Mouse (Mus musculus): ENCODE measurements around the gene Stmn1. TPM values are rescaled to one million over a fixed set of nuclear protein-coding genes. Genes with fewer than 3 reads are reported as not detected.
A peak's percentile ranks its signal among the peaks of the same experiment; 100 is the strongest.

Gene Stmn1
- polyA plus RNA-seq, 1 experiment = 44.5 TPM

DNA sequence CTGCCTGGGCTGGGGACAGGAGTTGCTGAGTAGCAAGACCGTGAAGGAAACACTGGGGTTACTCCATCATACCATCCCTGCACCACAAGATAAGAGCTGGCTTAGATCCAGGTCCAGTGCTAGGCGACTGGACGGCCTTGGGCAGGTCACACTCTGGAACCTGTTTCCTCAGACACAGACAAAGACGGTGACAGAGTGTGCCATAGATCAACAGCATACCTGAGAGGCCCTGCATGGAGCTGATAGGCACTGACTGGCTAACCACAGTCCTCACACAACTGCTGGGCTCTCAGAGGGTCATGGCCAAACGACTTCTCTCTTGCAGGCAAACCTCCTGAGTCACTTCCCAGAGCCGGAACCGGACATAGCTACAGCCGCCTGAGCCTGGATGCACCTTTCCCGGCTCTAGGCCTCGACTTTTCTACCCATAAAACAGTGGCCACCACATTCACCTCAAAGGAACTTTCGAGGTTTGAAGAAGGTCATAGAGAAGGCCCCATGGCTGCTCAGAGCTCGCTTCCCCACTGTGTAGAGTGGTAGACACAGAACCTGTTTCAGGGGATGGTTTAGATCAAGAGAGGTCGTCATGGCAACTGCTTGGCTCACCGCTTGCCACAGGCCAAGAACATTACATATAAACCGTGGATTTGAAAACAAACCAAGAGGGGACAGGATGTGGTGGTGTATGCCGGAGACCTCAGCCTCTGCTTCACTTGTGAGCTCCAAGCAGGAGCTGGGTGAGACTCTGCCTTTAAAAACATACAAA is 26.8 kb downstream of the Stmn1 start:
- peak; percentile 71 for TF ChIP-seq GATA1 (IDR thresholded peaks at IDR 0.05; ENCODE audit: low read length)

DNA sequence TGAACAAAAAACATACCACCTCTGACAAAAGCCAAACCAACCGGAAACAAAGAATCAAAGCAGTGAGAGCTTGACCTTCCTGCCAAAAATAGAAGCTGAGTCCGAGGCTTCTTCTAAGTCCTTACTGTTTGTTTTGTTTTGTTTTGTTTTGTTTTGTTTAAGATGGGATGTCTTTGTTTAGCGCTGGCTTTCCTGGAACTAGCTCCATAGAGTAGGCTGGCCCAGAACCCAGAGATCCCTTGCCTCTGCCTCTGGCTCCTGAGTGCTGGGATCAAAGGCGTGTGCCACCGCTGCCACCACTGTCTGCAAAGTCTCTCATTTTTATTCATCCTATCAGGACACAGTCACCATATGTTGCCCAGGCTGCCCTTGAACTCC is 27.4 kb downstream of the Stmn1 start:
- no peak for TF ChIP-seq GATA1 (IDR thresholded peaks at IDR 0.05; ENCODE audit: low read length)

DNA sequence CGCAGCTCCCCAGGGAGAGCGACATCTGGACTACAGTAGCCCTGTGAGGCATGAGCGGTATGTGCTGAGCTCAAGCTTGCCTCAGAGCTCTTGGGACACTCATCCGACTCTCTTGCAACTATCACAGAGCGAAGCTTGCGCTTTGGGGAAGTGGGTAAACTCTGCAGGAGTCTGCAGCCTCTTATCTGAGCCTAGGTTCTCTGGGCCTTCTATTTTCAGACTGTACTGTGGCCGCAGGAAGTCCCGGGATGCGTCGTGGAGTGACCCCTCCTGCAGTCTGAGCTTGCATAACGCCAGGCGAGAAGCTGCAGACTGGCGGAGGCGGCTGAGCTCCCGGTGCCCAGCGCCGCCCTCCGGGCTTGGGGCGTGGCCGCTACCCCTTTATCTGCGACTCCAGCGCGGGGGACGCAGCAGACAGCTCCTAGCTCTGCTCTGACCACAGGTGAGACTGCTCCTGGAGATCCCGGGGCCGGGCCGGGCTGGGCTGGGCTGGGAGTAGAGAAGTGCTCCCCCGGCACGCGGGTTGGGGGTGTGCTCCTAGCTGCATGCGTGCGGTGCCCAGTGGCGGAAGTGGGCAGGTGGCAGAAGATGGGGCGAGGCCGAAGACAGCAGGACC is 28.6 kb downstream of the Stmn1 start, which contains the start of gene Paqr7:
Paqr7 (plus strand) TSS at position 103 of the 616 bp plus-strand sequence.
- no peak for TF ChIP-seq GATA1 (IDR thresholded peaks at IDR 0.05; ENCODE audit: low read length)

DNA sequence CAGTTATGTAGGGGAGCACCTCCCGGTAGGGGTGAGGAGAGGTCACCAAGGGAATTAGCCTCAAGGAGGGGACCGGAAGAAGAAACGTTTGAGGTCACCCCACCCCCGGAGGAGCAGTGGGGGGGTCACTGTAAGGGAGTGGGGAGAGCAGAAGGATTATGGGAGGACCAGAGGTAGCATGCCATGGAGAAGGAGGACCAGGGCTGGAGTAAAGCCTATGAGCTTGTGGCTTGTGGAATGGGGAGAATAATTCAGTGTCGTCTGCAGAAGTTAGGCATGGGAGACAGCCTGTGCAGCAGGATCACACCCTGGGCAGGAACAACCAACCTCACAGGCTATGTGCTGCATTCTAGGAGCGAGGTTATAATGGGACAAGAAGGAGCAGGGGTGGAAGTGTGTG is 29.1 kb downstream of the Stmn1 start:
- TF ChIP-seq GATA1 (IDR thresholded peaks at IDR 0.05; ENCODE audit: low read length) = no peak

DNA sequence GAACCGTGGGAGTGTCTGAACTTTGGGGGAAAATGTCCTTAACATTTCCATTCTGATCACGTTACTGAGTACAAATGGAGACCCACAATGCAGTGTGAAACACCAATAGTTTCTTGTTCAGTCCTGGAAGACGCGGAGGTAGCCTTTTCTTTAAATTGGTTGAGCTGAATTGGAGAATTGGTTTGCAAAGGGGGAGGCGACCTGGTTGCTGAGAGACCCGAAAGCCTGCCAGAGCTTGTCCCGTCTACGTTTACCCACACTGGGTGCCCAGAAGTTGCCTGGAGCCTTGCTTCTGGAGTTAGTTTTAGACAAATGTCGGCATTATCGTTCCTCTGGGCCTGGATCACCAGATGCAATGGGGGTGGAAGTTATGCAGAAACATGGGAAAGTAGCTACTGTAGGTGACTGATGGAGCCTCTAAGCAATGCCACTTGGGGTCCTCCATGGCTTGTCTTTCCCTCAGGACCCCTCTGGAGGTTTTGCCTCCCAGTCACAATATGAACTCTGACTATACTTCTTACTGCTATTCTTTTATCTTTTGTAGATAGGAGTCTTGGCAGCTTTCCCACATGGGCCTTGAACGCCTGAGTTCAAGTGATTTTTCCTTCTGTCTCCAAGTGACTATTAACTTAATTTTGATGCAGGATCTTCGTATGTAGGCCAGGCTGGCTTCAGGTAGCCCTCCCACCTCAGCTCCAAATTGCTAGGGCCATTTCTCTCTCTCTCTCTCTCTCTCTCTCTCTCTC is 30.0 kb downstream of the Stmn1 start:
- TF ChIP-seq GATA1 (IDR thresholded peaks at IDR 0.05; ENCODE audit: low read length) = no peak

DNA sequence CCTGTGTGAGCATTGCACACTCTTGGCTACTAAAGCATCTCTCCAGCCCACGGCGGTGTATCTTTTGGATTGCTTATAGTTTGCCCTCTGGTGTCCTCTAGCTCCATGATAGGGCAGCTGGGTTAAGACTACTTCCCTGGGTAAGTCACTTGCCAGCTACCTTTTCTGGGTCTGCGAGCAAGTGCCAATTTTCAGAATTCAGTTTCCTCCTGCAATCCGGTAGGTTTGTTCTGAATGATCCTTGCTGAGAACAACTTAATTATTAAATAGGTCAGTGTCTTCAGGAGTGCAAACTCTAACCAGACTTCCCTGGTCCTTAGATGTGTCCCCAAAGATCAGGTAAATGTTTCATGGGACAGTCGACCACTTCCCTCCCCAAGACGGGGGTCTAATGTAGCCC is 33.0 kb downstream of the Stmn1 start:
- TF ChIP-seq GATA1 (IDR thresholded peaks at IDR 0.05; ENCODE audit: low read length) = no peak

DNA sequence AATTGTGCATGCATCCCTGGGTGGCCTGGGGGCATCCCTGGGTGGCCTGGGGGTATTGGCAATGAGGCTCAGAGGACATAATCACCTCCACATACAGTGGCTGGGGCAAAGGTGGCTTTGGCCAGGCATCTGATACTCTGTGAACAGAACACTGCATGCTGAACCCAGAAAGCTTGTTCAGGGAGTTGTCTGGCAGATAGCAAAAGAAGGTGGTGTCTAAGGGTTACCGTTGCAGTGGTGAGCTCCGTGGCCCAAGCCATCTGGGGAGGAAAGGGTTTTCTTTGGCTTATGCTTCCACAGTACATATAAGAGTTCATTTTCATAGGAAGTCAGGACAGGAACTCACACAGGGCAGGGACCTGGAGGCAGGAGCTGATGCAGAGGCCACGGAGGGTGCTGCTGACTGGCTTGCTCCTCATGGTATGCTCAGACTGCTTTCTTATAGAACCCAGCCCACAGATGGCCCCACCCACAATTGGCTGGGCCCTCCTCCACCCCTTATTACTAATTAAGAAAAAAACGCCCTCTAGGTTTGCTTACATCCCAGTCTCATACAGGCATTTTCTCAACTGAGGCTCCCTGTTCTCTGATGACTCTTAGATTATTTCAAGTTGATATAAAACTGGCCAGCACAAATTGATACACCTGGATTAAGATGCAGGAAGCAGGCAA is 35.7 kb downstream of the Stmn1 start:
- no peak for TF ChIP-seq GATA1 (IDR thresholded peaks at IDR 0.05; ENCODE audit: low read length)

DNA sequence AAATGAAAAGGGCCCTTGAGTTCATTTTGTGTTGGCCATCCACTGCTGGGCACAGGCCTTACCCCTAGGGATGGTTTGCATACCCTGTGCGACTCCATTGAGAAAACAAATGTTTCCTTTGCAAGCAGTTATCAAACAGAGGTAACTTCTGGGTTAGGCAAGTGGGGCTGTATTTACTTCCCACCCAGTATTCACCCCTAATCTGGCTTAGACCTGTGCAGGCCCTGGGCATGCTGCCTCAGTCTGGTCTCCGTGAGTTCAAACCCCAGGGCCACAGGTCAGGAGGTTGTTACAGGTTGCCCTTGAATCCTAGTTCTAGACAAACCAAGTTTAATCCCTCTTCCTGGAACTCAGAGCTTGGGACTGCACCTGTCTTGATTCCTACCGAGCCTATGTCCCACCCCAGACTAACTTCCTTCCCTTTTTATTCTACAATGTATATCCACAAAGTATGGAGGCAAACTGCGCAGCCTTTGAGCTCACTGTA is 37.2 kb downstream of the Stmn1 start:
- TF ChIP-seq GATA1 (IDR thresholded peaks at IDR 0.05; ENCODE audit: low read length) = no peak

DNA sequence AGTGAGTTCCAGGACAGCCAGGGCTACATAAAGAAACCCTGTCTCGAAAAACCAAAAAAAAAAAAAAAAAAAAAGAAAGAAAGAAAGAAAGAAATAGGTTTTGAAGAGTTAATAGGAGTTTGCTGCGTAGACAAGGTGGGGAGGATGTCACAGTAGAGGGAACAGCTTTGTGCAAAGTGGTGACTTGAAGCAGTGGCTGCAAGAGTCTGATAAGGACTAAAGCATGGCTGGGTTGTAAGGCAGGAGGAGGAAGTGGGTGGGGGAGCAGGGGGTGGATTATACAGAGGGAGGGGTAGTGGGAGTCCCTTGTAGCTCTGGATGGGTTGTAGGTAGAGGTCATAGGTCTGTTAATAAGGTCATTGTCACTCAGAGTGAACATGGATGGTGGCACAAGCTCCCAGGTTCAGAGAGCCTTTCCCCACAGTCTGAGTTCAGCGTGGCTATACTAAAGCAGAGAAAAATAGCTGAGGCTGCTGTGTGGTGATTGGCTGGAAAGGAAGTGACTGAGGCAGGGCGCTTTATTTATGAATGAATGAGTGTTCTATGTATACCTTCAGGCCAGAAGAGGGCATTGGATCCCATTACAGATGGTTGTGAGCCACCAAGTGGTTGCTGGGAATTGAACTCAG is 38.0 kb downstream of the Stmn1 start:
- TF ChIP-seq GATA1 (IDR thresholded peaks at IDR 0.05; ENCODE audit: low read length) = no peak

DNA sequence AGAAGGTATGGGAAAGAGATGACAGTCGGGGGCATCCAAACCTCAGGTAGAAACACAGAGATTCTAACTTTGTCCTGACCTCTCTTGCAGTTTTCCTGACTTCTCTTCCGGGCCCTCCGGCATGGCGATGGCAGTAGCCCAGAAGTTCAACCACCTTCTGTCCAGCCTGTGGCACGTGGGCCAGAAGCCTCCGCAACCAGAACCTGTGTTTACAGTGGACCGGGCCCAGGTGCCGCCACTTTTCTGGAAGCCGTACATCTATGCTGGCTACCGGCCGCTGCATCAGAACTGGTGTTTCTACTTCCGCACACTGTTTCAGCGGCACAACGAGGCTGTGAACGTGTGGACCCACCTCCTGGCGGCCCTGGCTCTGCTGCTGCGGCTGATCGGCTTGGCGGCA is 38.6 kb downstream of the Stmn1 start:
- no peak for TF ChIP-seq GATA1 (IDR thresholded peaks at IDR 0.05; ENCODE audit: low read length)

DNA sequence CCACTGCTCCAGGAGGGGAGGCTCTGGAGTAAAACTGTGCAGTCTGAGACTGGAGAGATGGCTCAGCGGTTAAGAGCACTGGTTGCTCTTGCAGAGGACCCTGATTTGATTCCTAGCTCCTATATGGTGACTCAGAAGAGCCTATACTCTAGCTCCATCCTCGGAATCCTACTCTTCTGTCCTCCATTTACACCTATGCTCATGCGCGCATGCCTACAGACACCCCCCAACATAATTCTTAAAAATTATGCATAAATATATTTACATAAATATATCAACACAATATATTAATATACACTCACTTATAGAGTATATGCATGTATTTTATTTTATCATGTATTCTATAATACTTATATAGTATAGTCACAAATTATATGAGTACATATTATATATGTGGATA is 42.3 kb downstream of the Stmn1 start:
- TF ChIP-seq GATA1 (IDR thresholded peaks at IDR 0.05; ENCODE audit: low read length) = no peak

DNA sequence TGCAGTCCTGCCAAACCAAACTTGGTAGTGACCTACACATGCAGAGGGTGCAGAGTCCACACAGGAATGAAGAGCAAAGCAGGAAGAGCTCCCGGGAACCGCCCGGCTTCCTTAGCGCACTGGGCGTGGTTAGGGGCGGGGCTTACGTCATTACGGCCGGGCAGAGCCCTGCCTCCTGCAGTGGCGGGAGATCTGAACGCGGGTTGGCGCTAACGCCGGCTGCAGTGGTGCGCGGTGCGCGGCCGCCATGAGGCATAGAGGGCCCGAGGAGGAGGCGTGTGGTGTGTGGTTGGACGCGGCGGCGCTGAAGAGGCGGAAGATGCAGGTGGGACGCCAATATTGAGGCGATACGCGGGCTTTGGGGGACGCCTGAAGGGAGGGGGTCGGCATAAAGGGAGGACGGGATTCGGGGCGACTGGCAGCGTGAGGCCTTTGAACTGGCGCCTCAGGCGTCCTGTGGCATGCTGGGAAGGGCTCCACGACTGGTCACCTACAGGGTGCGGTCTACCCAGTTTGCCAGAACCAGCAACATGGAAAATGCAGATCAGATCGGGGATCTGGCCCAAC is 42.8 kb downstream of the Stmn1 start, which contains the start of gene Aunip:
Aunip (plus strand) TSS at position 155 of the 567 bp plus-strand sequence.
- no peak for TF ChIP-seq GATA1 (IDR thresholded peaks at IDR 0.05; ENCODE audit: low read length)

DNA sequence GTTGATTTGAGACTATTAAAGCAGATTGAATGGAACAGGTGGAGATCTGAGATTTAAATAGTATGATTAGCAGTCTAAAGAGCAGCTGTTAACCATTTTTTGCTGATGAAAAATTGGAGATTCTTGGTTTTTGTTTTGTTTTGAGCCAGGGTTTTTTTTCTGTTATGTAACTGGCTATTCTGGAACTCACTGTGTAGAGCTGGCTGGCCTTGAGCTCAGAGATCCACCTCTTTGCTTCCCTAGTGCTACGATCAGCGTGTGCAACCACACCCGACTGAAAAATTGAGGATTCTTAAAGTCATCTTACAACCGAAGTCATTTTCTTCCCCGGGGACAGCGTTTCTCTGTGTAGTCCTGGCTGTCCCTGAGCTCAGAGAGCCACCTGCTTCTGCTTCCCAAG is 43.6 kb downstream of the Stmn1 start:
- TF ChIP-seq GATA1 (IDR thresholded peaks at IDR 0.05; ENCODE audit: low read length) = no peak

DNA sequence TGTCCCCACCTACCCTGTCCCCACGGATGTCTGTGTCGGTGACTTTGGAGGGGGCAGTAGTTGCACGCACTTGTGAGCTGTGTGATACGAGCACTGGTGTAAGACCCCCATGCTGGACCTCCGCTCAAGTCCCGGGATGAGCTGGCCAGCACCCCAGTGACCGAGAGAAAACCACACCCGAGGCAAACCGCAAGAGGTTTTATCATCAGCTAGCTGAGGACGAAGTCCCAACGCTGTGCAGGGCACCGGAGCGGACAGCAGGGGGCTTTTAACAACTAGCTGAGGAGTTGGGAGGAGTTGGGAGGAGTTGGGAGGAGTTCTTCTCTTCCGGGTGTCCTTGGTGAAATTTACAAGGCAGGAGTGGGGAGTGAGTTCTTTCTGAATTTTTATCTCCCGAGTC is 44.7 kb downstream of the Stmn1 start:
- no peak for TF ChIP-seq GATA1 (IDR thresholded peaks at IDR 0.05; ENCODE audit: low read length)

Data from G1E-ER4 (cell line).